Mouse (Mus musculus) embryonic facial prominence, embryonic 12.5 days (tissue): ENCODE data around the gene Gm10229. TPM values are rescaled to one million over a fixed set of nuclear protein-coding genes. Genes with fewer than 3 reads are reported as not detected.
"Not testable (repeated sequence)": the region's sequence is repeated elsewhere in the genome, so short reads cannot be mapped to it uniquely, and the experiment has no call there.

Experiments
- ATAC-seq: fragments of 200-750 bp; cut with Nextera tagmentation; 2 replicates; pipeline ENCODE4 v1.8.0; 2017; ENCODE audit not compliant: insufficient number of reproducible peaks, insufficient read depth, low FRiP score, low TSS enrichment
- H3K27ac ChIP-seq: fragments of 300-500 bp; sonication (generic); 2 replicates; pipeline ENCODE4 v1.5.1; 2016; ENCODE audit warnings: mild to moderate bottlenecking
- H3K27me3 ChIP-seq: fragments of 300-500 bp; sonication (generic); 2 replicates; pipeline ENCODE4 v1.6.1; 2016; ENCODE audit warnings: mild to moderate bottlenecking, moderate library complexity
- H3K36me3 ChIP-seq: fragments of 300-500 bp; sonication (generic); 2 replicates; pipeline ENCODE4 v1.6.1; 2016; ENCODE audit warnings: mild to moderate bottlenecking
- H3K4me1 ChIP-seq: fragments of 300-500 bp; sonication (generic); 2 replicates; pipeline ENCODE4 v1.6.1; 2016
- H3K4me2 ChIP-seq: fragments of 300-500 bp; sonication (generic); replicated peaks from 2 replicates; pipeline ENCODE4 v1.6.1; 2016; ENCODE audit warnings: mild to moderate bottlenecking, moderate library complexity
- H3K4me3 ChIP-seq: fragments of 300-500 bp; sonication (generic); 2 replicates; pipeline ENCODE4 v1.5.1; 2016; ENCODE audit warnings: mild to moderate bottlenecking
- H3K9ac ChIP-seq: fragments of 300-500 bp; sonication (generic); 2 replicates; pipeline ENCODE4 v1.6.1; 2016; ENCODE audit warnings: mild to moderate bottlenecking, moderate library complexity
- H3K9me3 ChIP-seq: fragments of 300-500 bp; sonication (generic); 2 replicates; pipeline ENCODE4 v1.6.1; 2016; ENCODE audit warnings: mild to moderate bottlenecking, moderate library complexity
- whole genome bisulfite sequencing: fragments of 180-500 bp; shearing (Covaris S2); methylation state at CpG from one replicate; pipeline ENCODE4 v1.1.7; 2016; 5-methylcytosine and 5-hydroxymethylcytosine counted together
- polyA plus RNA-seq: library from polyadenylated mRNA; unstranded; fragments of >200 nt; fragmentation: Nextera tagmentation; extraction: Ambion mirVana; gene quantifications from 2 replicates; pipeline ENCODE4 v1.2.1, GENCODE M21; 2016

Gm10229 gene
- polyA plus RNA-seq, result not detected in 2 replicates

DNA sequence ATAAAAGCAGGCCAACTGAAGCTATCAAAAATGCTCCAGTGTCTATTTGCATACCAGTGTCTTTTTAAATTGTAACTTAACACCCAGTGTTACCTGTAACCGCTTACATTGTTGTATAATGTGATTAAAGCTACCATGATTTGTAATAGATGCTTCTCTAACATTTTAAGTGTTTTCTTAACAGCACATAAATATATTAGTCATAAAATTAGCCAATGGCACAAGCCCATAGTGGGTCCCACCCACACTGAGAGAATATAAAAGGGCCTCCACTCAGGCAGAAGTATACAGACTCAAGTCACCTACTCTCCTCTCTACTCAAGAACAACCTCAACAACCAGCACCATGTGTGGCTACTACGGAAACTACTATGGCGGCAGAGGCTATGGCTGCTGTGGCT lies at the start of gene Gm10229:
Gm10229 (plus strand) TSS at position 301 of the 400 bp plus-strand sequence.
- not testable (repeated sequence) for H3K4me3 ChIP-seq, ATAC-seq, H3K27me3 ChIP-seq, H3K4me1 ChIP-seq, H3K9me3 ChIP-seq, H3K9ac ChIP-seq, H3K36me3 ChIP-seq, H3K4me2 ChIP-seq, H3K27ac ChIP-seq
- 96% methylated on average over 3 of the region's 3 CpGs for WGBS

- ATAC-seq, result no peak
- H3K4me2 ChIP-seq, result no peak within 1 kb of the TSS
- H3K36me3 ChIP-seq, result no peaks in the 10 kb centered on the region
- no peaks in the 10 kb centered on the region for H3K9me3 ChIP-seq
- no peak within 1 kb of the TSS for H3K27ac ChIP-seq
- no peaks in the 10 kb centered on the region for H3K4me1 ChIP-seq
- 81% methylated on average over 5 of the region's 5 CpGs for WGBS
- no peaks in the 10 kb centered on the region for H3K27me3 ChIP-seq
- no peak within 1 kb of the TSS for H3K9ac ChIP-seq
- H3K4me3 ChIP-seq, result no peak within 1 kb of the TSS
Measured at GRCm38 (mm10) chr16:89010659-89011058, 4.4 kb upstream of the Gm10229 start, which contains the start of gene Krtap22-2. TSS of gene Krtap22-2 (minus strand) at chr16:89010759.

GRCm38 (mm10) chr16:89013973-89014372 lies 1.1 kb upstream of the Gm10229 start:
- H3K27me3 ChIP-seq, result no peaks in the 10 kb centered on the region
- no peak overlapping the region for H3K9ac ChIP-seq
- no peak overlapping the region for H3K4me2 ChIP-seq
- no peak for ATAC-seq
- no peak overlapping the region for H3K4me3 ChIP-seq
- H3K4me1 ChIP-seq, result no peaks in the 10 kb centered on the region
- 95% methylated on average over 3 of the region's 3 CpGs for WGBS
- H3K27ac ChIP-seq, result no peak overlapping the region
- H3K9me3 ChIP-seq, result no peaks in the 10 kb centered on the region
- no peaks in the 10 kb centered on the region for H3K36me3 ChIP-seq

GRCm38 (mm10) chr16:89031399-89031798 lies 16.3 kb downstream of the Gm10229 start, which contains the start of gene Krtap6-1:
TSS of gene Krtap6-1 (plus strand) at chr16:89031699.
- not testable (repeated sequence) for H3K9ac ChIP-seq, H3K4me1 ChIP-seq, H3K9me3 ChIP-seq, H3K27me3 ChIP-seq, H3K4me2 ChIP-seq, H3K36me3 ChIP-seq, H3K27ac ChIP-seq, ATAC-seq, H3K4me3 ChIP-seq
- WGBS, result 91% methylated on average over 3 of the region's 3 CpGs

DNA sequence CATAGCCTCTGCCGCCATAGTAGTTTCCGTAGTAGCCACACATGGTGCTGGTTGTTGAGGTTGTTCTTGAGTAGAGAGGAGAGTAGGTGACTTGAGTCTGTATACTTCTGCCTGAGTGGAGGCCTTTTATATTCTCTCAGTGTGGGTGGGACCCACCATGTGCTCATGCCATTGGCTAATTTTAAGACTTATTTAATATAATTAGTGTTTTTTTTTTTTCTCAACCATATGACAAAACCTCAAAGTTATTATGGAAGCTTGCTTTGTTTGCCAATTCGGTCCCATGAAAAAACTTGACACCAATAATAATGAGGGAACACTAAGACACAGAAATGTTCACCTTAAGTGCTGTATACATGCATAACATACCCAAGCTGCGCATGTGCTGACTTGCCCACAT lies 26.3 kb downstream of the Gm10229 start, which contains the start of gene Gm10228:
Gm10228 (minus strand) TSS at position 101 of the 400 bp plus-strand sequence.
- 92% methylated on average over 2 of the region's 4 CpGs for WGBS
- not testable (repeated sequence) for H3K36me3 ChIP-seq, H3K4me1 ChIP-seq, H3K27me3 ChIP-seq, H3K27ac ChIP-seq, H3K4me3 ChIP-seq, H3K4me2 ChIP-seq, ATAC-seq, H3K9me3 ChIP-seq, H3K9ac ChIP-seq

- no peak within 1 kb of the TSS for H3K9ac ChIP-seq
- H3K36me3 ChIP-seq, result no peaks in the 10 kb centered on the region
- no peak for ATAC-seq
- H3K9me3 ChIP-seq, result no peaks in the 10 kb centered on the region
- 92% methylated on average over 3 of the region's 3 CpGs for WGBS
- H3K4me2 ChIP-seq, result no peak within 1 kb of the TSS
- H3K4me1 ChIP-seq, result no peaks in the 10 kb centered on the region
- no peaks in the 10 kb centered on the region for H3K27me3 ChIP-seq
- no peak within 1 kb of the TSS for H3K4me3 ChIP-seq
- no peak within 1 kb of the TSS for H3K27ac ChIP-seq
Measured at GRCm38 (mm10) chr16:89047783-89048182, 32.7 kb downstream of the Gm10229 start, which contains the start of gene Krtap6-5. TSS of gene Krtap6-5 (minus strand) at chr16:89047883.

- H3K4me2 ChIP-seq, H3K9ac ChIP-seq, H3K9me3 ChIP-seq, H3K36me3 ChIP-seq, H3K4me3 ChIP-seq, H3K4me1 ChIP-seq, H3K27me3 ChIP-seq, H3K27ac ChIP-seq, ATAC-seq: not testable (repeated sequence)
- WGBS, result no CpG with 5 or more reads among the region's 2 CpGs
Measured at GRCm38 (mm10) chr16:89063902-89064301, 48.8 kb downstream of the Gm10229 start, which contains the start of gene 1110025L11Rik. TSS of gene 1110025L11Rik (minus strand) at chr16:89064002.

Other genes with a start within 250 kb of the Gm10229 start
- not detected in 2 replicates for gene 2310057N15Rik, start 241.1 kb upstream of the Gm10229 start, polyA plus RNA-seq
- not detected in 2 replicates for gene Gm5965, start 237.4 kb upstream of the Gm10229 start, polyA plus RNA-seq
- gene Gm20741, start 203.1 kb upstream of the Gm10229 start, polyA plus RNA-seq, result not detected in 2 replicates
- gene Krtap15, start 195.1 kb upstream of the Gm10229 start, polyA plus RNA-seq, result not detected in 2 replicates
- not detected in 2 replicates for gene Krtap14, start 189.1 kb upstream of the Gm10229 start, polyA plus RNA-seq
- gene Krtap19-1, start 145.9 kb upstream of the Gm10229 start, polyA plus RNA-seq, result not detected in 2 replicates
- not detected in 2 replicates for gene Krtap19-2, start 141.0 kb upstream of the Gm10229 start, polyA plus RNA-seq
- not detected in 2 replicates for gene Krtap19-3, start 137.2 kb upstream of the Gm10229 start, polyA plus RNA-seq
- gene Krtap19-4, start 130.2 kb upstream of the Gm10229 start, polyA plus RNA-seq, result not detected in 2 replicates
- not detected in 2 replicates for gene Krtap19-5, start 118.8 kb upstream of the Gm10229 start, polyA plus RNA-seq
- not detected in 2 replicates for gene Krtap19-9b, start 83.0 kb upstream of the Gm10229 start, polyA plus RNA-seq
- gene Krtap16-3, start 52.4 kb upstream of the Gm10229 start, polyA plus RNA-seq, result not detected in 2 replicates
- gene Krtap22-2, start 4.5 kb upstream of the Gm10229 start, polyA plus RNA-seq, result not detected in 2 replicates
- gene Krtap6-1, start 16.4 kb downstream of the Gm10229 start, polyA plus RNA-seq, result not detected in 2 replicates
- gene Gm10228, start 26.2 kb downstream of the Gm10229 start, polyA plus RNA-seq, result not detected in 2 replicates
- gene Krtap6-5, start 32.6 kb downstream of the Gm10229 start, polyA plus RNA-seq, result not detected in 2 replicates
- gene 1110025L11Rik, start 48.7 kb downstream of the Gm10229 start, polyA plus RNA-seq, result not detected in 2 replicates
- gene Krtap6-3, start 68.7 kb downstream of the Gm10229 start, polyA plus RNA-seq, result not detected in 2 replicates
- not detected in 2 replicates for gene Gm6358, start 125.6 kb downstream of the Gm10229 start, polyA plus RNA-seq
- gene Gm10061, start 135.8 kb downstream of the Gm10229 start, polyA plus RNA-seq, result not detected in 2 replicates
- gene Gm9789, start 142.7 kb downstream of the Gm10229 start, polyA plus RNA-seq, result not detected in 2 replicates
- gene Gm7735, start 154.2 kb downstream of the Gm10229 start, polyA plus RNA-seq, result not detected in 2 replicates
- gene 1110057P08Rik, start 159.5 kb downstream of the Gm10229 start, polyA plus RNA-seq, result not detected in 2 replicates
- not detected in 2 replicates for gene Krtap20-2, start 190.6 kb downstream of the Gm10229 start, polyA plus RNA-seq